Mouse (Mus musculus) lung, embryonic 14.5 days (tissue): ENCODE measurements around the gene Cdh4. TPM values are rescaled to one million over a fixed set of nuclear protein-coding genes. Genes with fewer than 3 reads are reported as not detected.

ENCODE experiments used
- ATAC-seq: fragments of 200-750 bp; cut with Nextera tagmentation; 2 replicates; pipeline ENCODE4 v1.8.0; 2017; ENCODE audit warnings: mild to moderate bottlenecking, moderate TSS enrichment, moderate library complexity; ENCODE audit not compliant: insufficient read depth
- DNase-seq: peaks from one replicate; pipeline ENCODE4 v3.0.0-alpha.2; 2015
- H3K27ac ChIP-seq: fragments of 300-500 bp; sonication (generic); 2 replicates; pipeline ENCODE4 v1.5.1; 2014; ENCODE audit warnings: low read depth, mild to moderate bottlenecking, moderate library complexity
- H3K27me3 ChIP-seq: fragments of 300-500 bp; sonication (generic); 2 replicates; pipeline ENCODE4 v1.6.1; 2014; ENCODE audit warnings: low read length, control low read depth; ENCODE audit not compliant: insufficient read depth
- H3K36me3 ChIP-seq: fragments of 300-500 bp; sonication (generic); 2 replicates; pipeline ENCODE4 v1.6.1; 2014; ENCODE audit warnings: control low read depth; ENCODE audit not compliant: insufficient read depth
- H3K4me1 ChIP-seq: fragments of 300-500 bp; sonication (generic); 2 replicates; pipeline ENCODE4 v1.6.1; 2014; ENCODE audit warnings: antibody characterized with exemption, control low read depth; ENCODE audit not compliant: insufficient read depth
- H3K4me2 ChIP-seq: fragments of 300-500 bp; sonication (generic); 2 replicates; pipeline ENCODE4 v1.6.1; 2014; ENCODE audit warnings: mild to moderate bottlenecking
- H3K4me3 ChIP-seq: fragments of 300-500 bp; sonication (generic); 2 replicates; pipeline ENCODE4 v1.5.1; 2014; ENCODE audit warnings: low read depth, low read length
- H3K9ac ChIP-seq: fragments of 300-500 bp; sonication (generic); 2 replicates; pipeline ENCODE4 v1.6.1; 2014
- H3K9me3 ChIP-seq: fragments of 300-500 bp; sonication (generic); 2 replicates; pipeline ENCODE4 v1.6.1; 2016; ENCODE audit warnings: low read depth, low read length, control low read depth
- CTCF ChIP-seq: IDR thresholded peaks from 2 replicates; pipeline ENCODE4 v1.5.1; 2016; ENCODE audit warnings: antibody characterized with exemption, low read depth
- WGBS: fragments of 180-500 bp; shearing (Covaris S2); extraction: QIAGEN DNeasy Blood & Tissue Kit; methylation state at CpG from one replicate; pipeline ENCODE4 v1.1.7; 2014; 5-methylcytosine and 5-hydroxymethylcytosine counted together
- polyA plus RNA-seq: library from polyadenylated mRNA; unstranded; fragments of >200 nt; fragmentation: Nextera tagmentation; extraction: Ambion mirVana; gene quantifications from 2 replicates; pipeline ENCODE4 v1.2.1, GENCODE M21; 2014

Gene Cdh4
- polyA plus RNA-seq, 1 experiment from 2014 or later = 4.9 TPM

DNA sequence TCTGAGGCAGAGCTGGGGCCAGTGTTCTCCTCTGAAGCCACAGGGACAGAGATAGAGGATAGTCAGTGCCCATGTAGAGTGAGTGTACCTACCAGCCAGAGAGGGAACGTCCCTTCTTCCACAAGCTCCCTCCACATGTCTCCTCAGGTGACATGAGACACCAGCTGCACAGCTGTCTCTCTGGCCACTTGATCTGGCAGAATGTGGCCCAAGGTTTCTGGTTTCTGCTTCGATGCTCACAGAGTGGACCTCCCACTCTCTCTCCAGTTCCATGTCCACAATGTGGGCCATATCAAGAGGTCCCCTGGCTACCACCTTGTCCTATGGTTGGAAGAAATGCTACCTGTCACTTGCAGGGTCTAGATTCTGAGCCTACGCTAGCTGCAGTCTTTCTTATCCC, 448.8 kb downstream of the Cdh4 start:
- ATAC-seq = no peak
- no peak for TF ChIP-seq CTCF
- no peak for DNase-seq

DNA sequence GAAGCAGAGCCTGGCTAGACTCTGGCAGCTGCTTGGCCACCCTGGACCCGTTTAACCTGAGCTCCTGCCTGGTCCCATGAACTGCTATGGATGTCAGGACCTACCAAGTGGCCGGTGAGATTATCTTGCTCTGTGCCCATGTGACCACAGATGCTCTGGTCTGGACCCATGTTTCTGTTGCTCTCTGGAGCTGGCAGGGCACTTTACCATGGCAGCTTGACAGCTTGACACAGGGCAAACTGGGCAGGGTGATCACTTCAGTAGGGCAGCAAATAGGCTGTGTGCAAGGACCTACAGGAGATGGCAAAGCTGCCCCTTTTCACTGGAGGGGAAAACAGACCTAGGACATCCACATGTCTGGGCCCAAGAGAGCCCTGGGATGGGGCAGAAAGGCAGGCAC, 454.7 kb downstream of the Cdh4 start:
- Histone ChIP-seq H3K4me2 (no peak overlapping the region), H3K4me1 (no peaks in the 10 kb centered on the region), H3K9me3 (no peaks in the 10 kb centered on the region), H3K27ac (no peak overlapping the region), H3K36me3 (no peaks in the 10 kb centered on the region), H3K4me3 (no peak overlapping the region), H3K9ac (no peak overlapping the region), H3K27me3 (no peaks in the 10 kb centered on the region)
- WGBS = 72% methylated on average over 2 of the region's 2 CpGs
- no peak for TF ChIP-seq CTCF
- DNase-seq (no peak), ATAC-seq (no peak)

More for the DNA sequence above, 448.8 kb downstream of the Cdh4 start:
- Histone ChIP-seq H3K4me2 (no peak overlapping the region), H3K4me3 (no peak overlapping the region), H3K9me3 (no peaks in the 10 kb centered on the region), H3K9ac (no peak overlapping the region), H3K27me3 (no peaks in the 10 kb centered on the region), H3K4me1 (no peaks in the 10 kb centered on the region), H3K27ac (no peak overlapping the region), H3K36me3 (no peaks in the 10 kb centered on the region)
- WGBS = 62% methylated on average over 3 of the region's 3 CpGs

DNA sequence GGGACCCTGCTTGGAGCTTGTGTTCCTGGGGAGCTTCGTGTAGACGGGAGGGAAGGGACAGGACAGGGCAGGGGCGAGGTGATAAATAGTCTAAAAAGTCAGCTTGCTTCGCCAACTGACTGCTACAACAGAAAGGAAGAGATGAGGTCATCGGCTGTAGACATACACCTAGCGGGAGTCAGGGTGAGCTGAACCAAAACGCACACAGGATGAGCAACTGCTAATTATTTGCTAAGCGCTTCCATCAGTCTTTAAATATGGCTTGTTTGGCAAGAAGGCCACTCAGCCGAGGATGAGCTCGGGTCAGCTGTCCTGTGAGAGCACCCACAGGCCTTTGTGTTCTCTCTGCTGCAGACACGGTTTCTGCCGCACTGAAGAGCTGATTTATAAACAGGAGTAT, 470.7 kb downstream of the Cdh4 start:
- 61% methylated on average over 12 of the region's 12 CpGs for WGBS
- Histone ChIP-seq H3K4me1 (no peaks in the 10 kb centered on the region), H3K4me2 (no peak overlapping the region), H3K27ac (no peak overlapping the region), H3K27me3 (no peaks in the 10 kb centered on the region), H3K4me3 (no peak overlapping the region), H3K36me3 (peaks cover 48% of the 10 kb centered on the region), H3K9ac (no peak overlapping the region), H3K9me3 (no peaks in the 10 kb centered on the region)
- no peak for TF ChIP-seq CTCF
- no peak for ATAC-seq
- DNase-seq = no peak

DNA sequence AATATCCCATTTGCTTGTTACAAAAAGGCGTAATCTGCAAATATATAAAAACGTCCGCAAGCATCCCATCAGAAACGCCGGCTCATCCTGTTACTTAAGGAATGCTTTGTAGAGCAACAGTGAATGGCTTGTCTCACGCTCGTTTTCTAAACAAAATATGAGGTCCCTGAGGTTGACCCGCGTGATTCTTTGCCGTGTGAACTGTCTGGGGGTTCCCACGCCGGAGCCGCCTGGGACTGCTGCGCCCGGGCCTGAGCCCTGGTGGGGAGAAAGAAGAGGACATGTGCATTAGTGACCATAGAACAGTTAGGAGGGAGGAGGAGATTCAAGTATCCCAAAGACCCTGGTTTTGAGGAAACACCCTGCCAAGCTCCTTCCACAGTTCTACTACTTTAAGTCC, 471.1 kb downstream of the Cdh4 start:
- TF ChIP-seq CTCF = no peak
- no peak for DNase-seq
- WGBS = 81% methylated on average over 15 of the region's 15 CpGs
- H3K27me3 ChIP-seq = no peaks in the 10 kb centered on the region
- no peak overlapping the region for H3K4me2 ChIP-seq
- no peaks in the 10 kb centered on the region for H3K4me1 ChIP-seq
- H3K27ac ChIP-seq = no peak overlapping the region
- no peak overlapping the region for H3K9ac ChIP-seq
- peaks cover 51% of the 10 kb centered on the region for H3K36me3 ChIP-seq
- ATAC-seq = no peak
- no peaks in the 10 kb centered on the region for H3K9me3 ChIP-seq
- H3K4me3 ChIP-seq = no peak overlapping the region

DNA sequence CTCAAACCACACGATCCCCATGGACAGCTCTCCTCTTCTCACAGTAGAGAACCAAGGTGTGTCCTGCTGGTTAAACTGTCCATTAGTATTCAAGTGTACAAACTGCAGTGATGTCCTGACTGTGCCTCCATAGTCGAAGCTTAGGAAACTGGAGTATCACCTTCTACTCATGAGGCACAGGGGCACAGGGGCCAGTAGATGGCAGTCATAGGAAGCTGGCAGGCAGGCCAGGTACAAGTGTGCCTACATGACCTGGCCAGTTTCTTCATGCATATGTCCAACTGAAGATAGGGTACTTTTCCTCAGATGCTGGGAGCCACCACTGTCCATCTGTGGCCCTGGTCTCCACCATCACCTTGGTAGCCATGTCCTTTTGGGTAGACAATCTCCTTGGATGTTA, 472.0 kb downstream of the Cdh4 start:
- DNase-seq = no peak
- WGBS = 78% methylated on average over 2 of the region's 2 CpGs
- ATAC-seq = no peak

DNA sequence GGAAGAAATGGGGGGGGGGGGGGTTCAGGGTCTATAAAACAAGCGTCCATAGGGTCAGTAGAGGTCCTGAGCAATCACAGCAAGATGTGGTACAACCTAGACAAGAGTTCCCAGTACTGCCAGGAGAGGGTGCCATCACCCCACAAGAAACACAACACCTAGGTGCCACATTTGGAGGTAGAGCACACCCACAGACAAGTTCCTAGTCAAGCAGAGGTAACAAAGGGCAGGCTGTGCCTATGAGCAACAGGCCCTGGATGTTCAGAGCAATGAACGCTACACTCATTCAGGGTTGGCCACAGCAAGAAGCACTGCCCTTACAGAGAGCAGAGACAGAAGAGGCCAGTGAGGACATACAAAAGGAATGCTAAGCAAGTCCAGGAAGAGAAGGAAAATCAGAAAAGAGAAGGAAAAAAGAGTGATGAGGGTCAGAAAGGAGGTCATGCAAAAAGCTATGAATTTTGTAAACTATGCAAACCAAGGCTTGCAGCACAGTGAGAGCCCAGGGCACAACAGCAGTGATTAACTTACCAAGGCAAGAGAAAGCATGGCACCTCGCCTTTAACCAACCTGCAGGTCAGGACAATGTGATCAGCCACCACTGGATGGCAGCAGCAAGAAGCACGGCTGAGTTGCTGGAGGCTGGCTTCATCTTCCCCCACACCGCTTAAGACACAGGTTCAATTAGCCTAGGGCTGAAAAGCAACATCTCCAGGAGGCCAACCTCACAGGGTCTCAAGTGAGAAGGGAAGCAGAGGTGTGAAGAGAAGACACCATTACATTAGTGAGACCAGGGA, 474.8 kb downstream of the Cdh4 start:
- TF ChIP-seq CTCF = peak; percentile 81
- ATAC-seq (peak; percentile 55), DNase-seq (peak; percentile 80)
- peaks cover 63% of the 10 kb centered on the region for H3K36me3 ChIP-seq
- no peaks in the 10 kb centered on the region for H3K4me1 ChIP-seq
- WGBS = 32% methylated on average over 5 of the region's 5 CpGs
- no peak overlapping the region for H3K4me3 ChIP-seq
- H3K9me3 ChIP-seq = no peaks in the 10 kb centered on the region
- no peaks in the 10 kb centered on the region for H3K27me3 ChIP-seq
- no peak overlapping the region for H3K4me2 ChIP-seq
- H3K9ac ChIP-seq = no peak overlapping the region
- H3K27ac ChIP-seq = no peak overlapping the region

More for the DNA sequence above, 472.0 kb downstream of the Cdh4 start:
- no peaks in the 10 kb centered on the region for H3K4me1 ChIP-seq
- H3K4me2 ChIP-seq = no peak overlapping the region
- H3K9ac ChIP-seq = no peak overlapping the region
- no peaks in the 10 kb centered on the region for H3K9me3 ChIP-seq
- H3K27me3 ChIP-seq = no peaks in the 10 kb centered on the region
- TF ChIP-seq CTCF = peak; percentile 34
- no peak overlapping the region for H3K27ac ChIP-seq
- H3K4me3 ChIP-seq = no peak overlapping the region
- H3K36me3 ChIP-seq = peaks cover 55% of the 10 kb centered on the region

DNA sequence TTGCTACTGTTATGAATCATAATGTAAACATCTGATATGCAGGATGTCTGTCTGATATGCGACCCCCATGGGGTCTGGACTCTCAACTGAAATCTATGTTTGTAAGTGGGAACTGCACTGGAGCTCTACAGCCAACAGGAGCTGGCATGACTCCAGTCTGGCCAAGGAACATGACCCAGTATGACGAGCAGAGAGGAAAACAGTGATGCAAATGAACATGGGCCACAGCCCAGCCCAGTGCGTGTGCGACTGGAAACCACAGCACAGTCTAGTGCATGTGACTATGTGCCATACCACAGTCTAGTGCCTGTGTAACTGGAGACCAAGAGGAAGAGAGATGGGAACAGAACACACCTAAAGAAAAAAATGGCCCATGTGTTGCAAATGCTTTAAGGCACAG, 477.8 kb downstream of the Cdh4 start:
- Histone ChIP-seq H3K27me3 (no peaks in the 10 kb centered on the region), H3K9ac (no peak overlapping the region), H3K4me1 (no peaks in the 10 kb centered on the region), H3K9me3 (no peaks in the 10 kb centered on the region), H3K36me3 (peaks cover 58% of the 10 kb centered on the region), H3K4me2 (no peak overlapping the region), H3K27ac (no peak overlapping the region), H3K4me3 (no peak overlapping the region)
- peak; percentile 67 for DNase-seq
- no peak for TF ChIP-seq CTCF
- peak; percentile 77 for ATAC-seq
- WGBS = 59% methylated on average over 4 of the region's 4 CpGs
